Mouse (Mus musculus): ENCODE measurements around the gene Lrp6. TPM values are rescaled to one million over a fixed set of nuclear protein-coding genes. Genes with fewer than 3 reads are reported as not detected.
A peak's percentile ranks its signal among the peaks of the same experiment; 100 is the strongest.

Gene Lrp6
- 10 to 100 TPM; 41.2 to 44.0 TPM for total RNA-seq (2021)

DNA sequence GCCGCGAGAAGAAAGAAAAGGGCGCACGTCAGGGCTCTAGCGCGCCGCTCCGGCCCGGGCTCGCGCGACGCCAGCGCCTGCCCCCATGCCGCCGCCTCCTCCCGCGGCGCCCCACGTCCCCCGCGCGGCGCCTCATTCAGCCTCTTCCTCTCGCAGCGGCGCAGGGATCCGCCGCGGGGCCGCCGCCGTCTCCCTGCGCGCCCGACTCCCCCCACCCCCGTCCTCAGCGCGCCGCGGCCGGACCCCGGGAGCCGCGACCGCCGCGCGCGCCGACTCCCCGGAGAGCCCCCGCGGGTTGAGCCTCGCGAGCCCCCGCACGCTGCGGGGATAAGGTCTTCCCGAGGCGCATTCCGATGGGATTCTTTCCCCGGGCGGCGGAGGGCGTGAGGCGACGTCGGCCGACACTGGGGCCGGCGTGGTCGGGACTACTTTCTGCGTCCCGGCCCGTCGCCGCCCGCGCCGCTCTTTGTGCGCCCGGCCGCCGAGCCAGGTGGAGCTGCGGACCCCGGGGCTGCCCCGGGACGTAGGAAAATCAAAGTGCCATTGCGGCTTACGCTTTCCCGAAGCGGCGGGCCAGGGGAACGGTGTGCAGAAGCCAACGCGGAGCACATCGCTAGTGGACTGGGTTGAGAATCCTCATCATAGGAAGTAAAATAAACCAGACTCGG lies at the start of gene Lrp6:
TSS of gene Lrp6 (minus strand) at position 148 of the 668 bp plus-strand sequence.
- intact Hi-C loops (cut with DNase I), result loop anchor here (2.0 kb wide), 1 partner anchor 72 kb away; no protein-coding TSS in a partner anchor
- DNase-seq (ENCODE audit: extremely low spot score in 1 of 2, low spot score in 2 of 2), result peak; percentile 60 to 93

DNA sequence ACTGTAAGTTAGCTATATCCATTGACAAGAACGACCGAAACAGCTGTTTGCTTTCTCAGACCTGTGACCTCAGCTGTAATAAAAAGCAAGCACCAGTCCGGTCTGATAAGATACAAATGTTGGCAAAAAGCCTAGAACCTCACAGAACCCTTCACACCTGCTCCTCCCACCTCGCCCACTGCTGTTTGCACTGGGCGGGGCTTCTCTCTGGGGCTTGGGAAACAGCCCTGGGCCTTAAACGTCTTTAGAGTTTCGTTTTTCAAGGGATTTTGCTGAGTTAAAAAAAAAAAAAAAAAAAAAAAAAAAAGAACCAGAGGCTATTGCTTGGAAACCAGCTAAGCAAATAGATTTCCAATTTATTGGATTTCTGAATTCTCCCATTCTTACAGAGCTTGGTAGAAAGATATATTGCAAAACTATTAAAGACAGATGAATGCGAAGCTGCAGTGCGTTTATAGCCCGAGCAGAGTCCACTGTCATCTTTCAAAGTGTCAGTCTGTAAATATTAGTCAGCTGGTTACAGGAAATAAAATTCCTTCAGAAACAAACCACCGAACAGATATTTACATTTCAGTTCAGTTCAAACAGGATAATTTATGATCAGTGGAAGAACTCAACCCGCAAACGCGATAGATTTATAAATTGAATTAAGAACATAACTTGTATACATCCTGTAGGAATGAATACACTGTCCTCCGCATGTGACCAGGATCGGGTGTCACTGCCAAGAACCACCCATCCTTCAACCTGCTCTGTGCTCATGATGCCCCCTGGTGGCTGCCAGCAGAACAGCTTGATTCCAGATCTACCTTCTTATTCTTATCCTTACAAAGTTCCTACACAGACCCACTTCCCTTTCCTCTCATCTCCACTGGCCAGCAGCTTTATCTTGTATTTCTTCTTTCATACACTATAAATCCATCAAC lies 48.2 kb upstream of the Lrp6 start:
- intact Hi-C loops (cut with DNase I), result loop anchor here (1.0 to 10.0 kb wide), 2 partner anchors 190 to 650 kb away; no protein-coding TSS in a partner anchor
- DNase-seq (ENCODE audit: extremely low spot score in 1 of 2, low spot score in 2 of 2), result peak; percentile 84 to 88

DNA sequence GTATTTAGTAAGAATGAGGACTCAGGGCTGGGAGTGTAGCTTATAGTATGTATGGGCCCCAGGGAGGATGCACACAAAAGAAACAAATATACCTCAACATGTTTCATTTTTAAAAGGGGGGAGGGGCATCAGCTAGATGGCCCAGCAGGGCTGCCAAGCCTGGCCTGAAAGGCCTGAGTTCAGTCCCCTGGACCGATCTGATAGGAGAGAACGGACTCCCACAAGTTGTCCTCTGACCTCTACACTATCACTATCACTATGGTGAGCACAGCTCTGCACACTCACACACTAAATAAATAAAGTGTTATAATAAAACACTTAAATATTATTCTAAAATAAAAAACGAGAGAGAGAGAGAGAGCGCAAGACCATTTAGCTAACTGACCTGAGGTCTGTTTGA lies 47.6 kb upstream of the Lrp6 start:
- DNase-seq (ENCODE audit: extremely low spot score in 1 of 2, low spot score in 2 of 2), result no peak
- intact Hi-C loops (cut with DNase I), result loop anchor here (10.0 kb wide), 1 partner anchor 650 kb away; no protein-coding TSS in a partner anchor

DNA sequence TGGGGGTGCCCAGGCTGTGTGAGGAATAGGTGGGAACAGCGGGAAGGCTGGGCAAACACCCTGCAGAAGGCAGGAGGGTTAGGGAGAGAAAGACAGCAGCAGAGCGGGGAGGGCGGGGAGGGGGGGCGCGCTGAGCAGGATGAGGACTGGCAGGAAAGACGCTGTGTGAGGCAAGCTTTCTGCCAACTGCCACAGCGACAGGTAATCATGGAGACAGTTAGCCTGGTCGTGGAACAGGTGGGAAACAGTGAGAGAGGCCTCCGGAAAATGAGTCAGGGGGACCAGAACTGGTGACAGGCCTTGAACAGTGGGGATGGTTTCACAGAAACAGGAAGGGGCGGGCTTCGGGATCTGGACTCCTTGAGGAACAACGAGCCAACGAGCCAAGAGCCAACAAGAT lies 45.1 kb upstream of the Lrp6 start:
- intact Hi-C loops (cut with DNase I), result loop anchor here (10.0 kb wide), 1 partner anchor 647 kb away; no protein-coding TSS in a partner anchor
- no peak for DNase-seq (ENCODE audit: extremely low spot score in 1 of 2, low spot score in 2 of 2)

DNA sequence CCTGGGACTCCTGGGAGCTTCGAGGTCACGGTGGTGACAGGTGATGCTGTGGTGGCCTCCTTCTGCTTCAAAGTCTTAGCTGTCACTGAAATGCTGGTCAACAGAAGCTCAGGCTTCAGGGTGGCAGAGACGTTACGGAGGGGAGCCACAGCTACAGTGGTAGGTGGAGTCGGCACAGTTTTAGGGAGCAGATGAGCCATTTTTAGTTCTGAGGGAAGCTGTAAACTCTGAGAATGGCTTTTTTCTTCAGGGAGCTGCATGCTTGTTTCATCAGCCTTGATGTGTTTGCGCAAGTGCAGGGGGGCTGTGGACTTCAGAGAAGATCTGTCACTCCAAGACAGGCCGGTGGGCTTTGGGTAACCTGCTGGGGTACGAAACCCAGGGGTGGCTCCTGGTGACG lies 43.6 kb upstream of the Lrp6 start:
- DNase-seq (ENCODE audit: extremely low spot score in 1 of 2, low spot score in 2 of 2), result no peak
- intact Hi-C loops (cut with DNase I), result loop anchor here (10.0 kb wide), 1 partner anchor 646 kb away; no protein-coding TSS in a partner anchor

DNA sequence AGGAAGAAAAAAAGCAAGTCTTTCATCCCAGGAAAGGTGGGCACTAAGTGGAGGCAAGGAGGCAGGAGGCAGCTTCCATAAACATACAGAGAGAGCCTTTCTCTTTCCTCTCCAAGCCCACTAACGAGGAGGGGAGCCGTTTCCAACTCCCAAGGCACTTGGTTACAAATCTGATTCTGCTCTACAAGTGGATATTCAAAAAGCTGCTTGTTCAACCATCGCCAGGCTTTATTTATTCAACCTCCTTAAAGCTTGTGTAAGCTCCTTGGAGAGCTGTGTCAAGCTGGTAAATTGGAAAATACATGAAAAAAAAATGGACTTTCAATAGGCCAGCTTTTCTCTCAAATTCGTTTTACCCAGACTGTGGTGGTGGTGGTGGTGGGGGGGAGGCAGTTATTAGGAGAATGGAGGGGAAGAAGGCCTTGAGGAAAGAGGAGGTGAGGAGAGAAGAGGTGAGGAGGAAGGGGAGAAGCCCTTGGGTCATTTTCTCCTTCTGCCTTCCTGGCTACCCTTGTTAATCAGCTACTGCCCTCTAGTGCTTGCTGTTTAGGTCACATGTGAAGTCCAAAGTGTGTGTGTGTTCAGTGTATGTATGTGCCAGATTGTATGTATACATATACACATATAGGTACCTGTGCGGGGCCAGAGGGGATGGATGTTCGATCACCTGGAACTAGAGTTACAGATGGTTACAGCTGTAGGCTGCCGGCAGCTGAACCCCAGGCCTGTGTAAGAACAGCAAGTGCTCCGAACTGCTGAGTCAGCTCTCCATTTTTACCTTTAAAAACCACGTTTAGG lies 40.4 kb upstream of the Lrp6 start:
- no peak for DNase-seq (ENCODE audit: extremely low spot score in 1 of 2, low spot score in 2 of 2)
- intact Hi-C loops (cut with DNase I), result no loop called here

DNA sequence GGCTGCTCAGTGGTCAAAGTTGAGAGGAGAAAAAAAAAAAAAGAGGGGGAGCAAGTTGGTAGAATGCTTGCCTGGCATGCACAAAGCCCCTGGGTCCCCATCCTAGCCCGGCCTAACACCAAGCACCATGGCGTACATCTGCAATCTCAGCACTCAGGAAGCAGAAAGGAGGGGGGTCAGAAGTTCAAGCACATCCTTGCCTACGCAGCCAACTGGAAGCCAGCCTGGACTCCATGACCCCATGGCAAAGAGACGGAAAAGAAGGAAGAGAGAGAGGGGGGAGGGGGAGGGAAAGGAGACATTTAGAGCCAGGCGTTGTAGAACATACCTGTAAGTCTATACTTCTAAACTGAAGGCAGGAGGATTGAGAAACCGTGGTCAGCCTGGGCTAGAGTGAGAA lies 39.8 kb upstream of the Lrp6 start:
- intact Hi-C loops (cut with DNase I), result no loop called here
- DNase-seq (ENCODE audit: extremely low spot score in 1 of 2, low spot score in 2 of 2), result no peak

DNA sequence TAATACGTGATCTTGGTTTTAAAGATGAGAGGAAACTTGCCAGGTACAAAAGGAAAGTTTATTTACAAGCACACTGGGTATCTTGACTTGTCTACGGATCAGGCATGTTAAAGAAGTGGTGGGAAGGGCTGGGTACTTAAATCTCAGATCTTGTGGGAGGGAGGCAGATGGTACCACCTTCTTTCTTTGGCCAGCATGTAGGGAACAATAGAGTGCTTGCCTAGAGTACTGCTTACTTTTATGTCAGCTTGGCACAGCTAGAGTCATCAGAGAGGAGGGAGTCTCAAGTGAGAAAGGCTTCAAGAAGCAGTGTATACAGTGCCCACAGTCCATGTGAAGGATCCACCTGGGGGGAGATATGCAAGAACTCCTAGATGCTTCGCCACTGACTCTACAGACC lies 38.4 kb upstream of the Lrp6 start:
- DNase-seq (ENCODE audit: extremely low spot score in 1 of 2, low spot score in 2 of 2), result no peak
- intact Hi-C loops (cut with DNase I), result no loop called here

DNA sequence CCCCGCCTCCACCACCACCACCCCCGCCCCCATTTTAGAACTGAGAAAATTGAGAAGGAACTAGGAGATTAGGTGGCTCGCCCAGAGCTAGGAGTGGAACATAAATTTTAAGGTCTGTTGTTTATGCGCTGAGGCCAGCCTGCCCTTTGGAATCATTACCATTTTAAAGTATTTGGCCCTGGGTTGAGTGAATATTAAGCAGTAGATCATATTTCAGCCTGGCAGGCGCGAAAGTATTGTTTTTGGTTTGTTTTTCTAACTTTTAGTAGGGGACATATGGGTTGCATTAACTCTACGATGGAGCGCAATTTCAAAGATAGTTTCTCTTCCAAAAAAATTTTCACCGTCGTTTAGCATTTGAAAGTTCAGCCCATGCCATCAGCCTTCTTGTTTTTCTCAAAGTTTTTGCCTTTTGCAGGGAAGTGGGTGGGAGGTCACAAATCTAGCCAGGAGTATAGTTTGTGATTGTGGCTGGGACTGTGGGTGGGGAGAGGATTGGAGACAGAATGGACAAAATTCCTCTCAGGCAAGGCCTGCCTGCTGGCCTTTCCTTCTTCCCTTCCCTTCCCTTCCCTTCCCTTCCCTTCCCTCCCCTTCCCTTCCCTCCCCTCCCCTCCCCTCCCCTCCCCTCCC lies 35.7 kb upstream of the Lrp6 start:
- no peak for DNase-seq (ENCODE audit: extremely low spot score in 1 of 2, low spot score in 2 of 2)
- intact Hi-C loops (cut with DNase I), result no loop called here

DNA sequence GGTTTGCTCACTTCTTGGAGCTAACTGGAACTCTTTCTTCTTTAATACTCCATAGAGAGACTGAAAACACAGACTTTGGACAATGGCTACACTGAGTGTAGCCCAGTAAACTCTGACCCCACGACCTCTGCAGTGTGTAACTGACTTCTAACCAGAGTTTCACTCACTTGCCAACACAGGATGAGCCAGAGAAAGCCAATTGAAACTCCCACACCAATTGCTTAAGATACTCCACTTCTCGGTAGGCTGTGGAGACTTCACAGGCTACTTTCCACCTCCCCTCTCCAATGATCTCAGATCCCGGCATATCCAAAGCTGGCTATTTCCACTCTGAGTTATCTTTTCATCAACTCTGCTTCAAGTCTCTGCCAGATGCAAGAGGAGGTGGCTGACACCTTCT lies 35.0 kb upstream of the Lrp6 start:
- intact Hi-C loops (cut with DNase I), result no loop called here
- DNase-seq (ENCODE audit: extremely low spot score in 1 of 2, low spot score in 2 of 2), result no peak

DNA sequence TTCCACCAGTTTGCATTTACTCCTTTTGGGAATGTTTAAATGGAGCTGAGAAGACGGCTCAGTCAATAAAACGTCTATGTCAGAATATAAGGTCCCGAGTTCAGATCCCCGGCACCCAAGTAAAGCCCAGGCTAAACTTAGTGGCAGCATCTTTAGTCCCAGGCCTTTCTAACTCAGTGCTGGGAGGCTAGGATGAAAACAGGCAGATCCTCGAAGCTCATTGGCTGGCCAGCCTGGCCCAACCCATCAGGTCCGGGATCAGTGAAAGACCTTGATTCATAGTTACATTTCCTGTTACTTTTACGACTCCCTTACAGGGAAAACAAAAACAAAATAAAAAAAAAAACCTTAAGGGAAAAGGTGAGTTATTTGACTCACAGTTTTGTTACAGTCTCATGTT lies 34.4 kb upstream of the Lrp6 start:
- intact Hi-C loops (cut with DNase I), result no loop called here
- no peak for DNase-seq (ENCODE audit: extremely low spot score in 1 of 2, low spot score in 2 of 2)

DNA sequence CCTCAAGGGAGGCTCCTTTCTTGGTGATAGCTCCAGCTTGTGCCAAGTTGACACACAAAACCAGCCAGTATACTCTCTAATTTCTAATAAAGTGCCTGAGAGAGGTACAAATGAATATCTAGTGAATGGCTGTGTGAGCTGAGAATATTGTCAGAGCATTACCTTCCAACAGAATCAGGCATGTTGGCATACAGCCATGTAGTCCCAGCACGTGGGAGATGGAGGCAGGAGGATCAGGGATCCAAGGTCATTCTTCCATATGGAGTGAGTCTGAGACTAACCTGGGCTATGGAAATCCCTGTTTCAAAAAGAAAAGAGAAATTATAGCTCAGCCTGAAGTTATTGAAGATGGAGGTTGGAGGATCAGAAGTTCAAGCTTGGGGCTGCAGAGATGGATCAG lies 32.5 kb upstream of the Lrp6 start:
- DNase-seq (ENCODE audit: extremely low spot score in 1 of 2, low spot score in 2 of 2), result no peak
- intact Hi-C loops (cut with DNase I), result no loop called here

DNA sequence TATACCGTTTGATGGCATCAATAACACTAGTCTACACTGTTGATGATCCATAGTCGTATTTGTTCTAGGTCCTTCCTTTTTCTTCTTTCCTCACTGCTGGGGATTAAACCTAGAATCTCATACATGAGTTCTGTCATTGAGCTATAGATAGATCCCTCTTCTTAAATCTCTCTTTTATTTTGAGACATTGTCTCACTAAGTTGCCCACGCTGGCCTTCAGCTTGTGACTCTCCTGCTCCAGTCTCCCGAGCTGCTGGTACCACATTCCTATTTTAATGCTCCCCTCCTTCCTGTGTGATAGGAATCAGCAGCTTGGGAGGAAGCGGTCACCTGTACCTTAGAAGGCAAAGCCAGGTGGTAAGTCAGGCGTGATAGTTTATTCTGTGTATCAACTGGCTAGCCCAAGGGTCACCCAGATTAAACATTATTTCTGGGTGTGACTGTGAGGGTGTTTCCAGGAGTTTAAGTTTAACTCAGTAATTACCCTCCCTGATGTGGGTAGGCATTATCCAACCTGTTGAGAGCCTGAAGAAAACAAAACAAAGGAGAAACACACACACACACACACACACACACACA lies 31.0 kb upstream of the Lrp6 start:
- intact Hi-C loops (cut with DNase I), result no loop called here
- no peak for DNase-seq (ENCODE audit: extremely low spot score in 1 of 2, low spot score in 2 of 2)

DNA sequence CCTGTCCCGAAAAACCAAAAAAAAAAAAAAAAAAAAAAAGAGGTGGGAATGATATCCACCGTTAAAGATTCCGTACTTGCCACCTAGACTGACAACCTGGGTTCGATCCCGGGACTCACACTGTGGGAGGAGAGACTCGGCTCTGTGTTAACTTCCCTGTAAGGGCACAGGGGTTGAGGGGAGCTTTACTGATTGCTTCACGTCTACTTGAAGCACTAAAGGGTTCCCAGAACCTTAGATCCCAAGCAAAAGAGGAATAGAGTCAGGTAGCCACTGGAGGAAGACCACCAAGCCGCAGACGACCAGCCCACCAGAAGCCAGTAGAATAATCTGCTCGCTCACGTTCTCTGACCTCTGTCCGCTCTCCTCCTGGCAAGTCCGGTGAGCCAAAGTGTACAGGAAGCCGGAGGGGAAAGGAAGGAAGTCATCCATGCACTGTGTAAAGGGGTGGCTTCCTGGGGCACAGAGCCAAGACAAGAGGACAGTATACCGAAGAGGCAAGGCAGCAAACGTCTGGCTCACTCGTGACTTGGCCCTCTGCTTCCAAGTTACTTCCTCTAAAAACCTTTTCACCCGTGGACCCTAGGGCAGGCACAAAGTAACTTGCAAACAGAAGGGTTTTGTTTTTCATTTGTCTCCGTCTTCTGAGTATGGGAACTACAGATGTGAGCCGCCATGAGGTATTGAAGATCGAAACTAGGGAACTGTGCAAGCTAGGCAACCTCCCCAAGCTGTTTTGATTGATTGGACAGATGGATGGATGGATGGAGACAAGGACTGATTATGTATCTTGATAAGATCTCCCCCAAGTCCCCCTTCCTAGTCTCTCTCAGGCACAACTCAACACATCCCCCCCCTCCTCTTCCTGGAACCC lies 28.0 kb upstream of the Lrp6 start:
- intact Hi-C loops (cut with DNase I), result no loop called here
- DNase-seq (ENCODE audit: extremely low spot score in 1 of 2, low spot score in 2 of 2), result peak in 1 of 2 experiments; percentile 64

DNA sequence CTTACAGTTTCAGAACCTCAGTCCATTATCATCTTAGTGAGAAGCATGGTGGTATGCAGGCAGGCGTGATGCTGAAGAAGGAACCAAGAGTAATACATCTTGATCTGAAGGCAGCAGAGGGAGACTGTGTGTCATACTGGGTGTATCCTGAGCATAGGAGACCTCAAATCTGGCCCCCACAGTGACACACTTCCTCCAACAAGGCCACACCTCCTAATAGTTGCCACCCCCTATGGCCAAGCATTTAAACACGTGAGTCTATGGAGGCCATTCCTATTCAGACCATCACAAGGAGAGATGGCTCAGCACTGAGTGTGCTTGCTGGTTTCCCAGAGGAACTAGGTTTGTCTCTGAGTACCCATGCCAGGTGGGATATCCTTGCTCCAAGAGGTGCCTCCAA lies 24.8 kb upstream of the Lrp6 start:
- intact Hi-C loops (cut with DNase I), result no loop called here
- no peak for DNase-seq (ENCODE audit: extremely low spot score in 1 of 2, low spot score in 2 of 2)

DNA sequence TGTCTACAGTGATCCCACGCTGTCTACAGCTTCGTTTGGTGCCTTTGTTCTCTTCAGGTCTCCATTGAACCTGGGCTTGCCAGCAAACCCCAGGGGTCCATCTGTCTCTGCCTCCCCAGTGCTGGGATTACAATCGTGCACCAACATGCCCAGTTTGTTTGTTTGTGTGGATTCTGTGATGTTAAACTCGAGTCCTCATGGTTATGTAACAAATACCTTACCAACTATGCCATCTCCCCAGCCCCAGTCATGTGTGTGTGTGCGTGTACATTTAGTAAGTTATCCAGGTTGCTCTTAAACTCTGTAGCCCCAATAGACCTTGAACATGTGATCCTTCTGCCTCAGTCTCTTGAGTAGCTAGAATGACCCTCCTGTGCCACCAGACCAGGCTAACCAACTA lies 19.5 kb upstream of the Lrp6 start:
- DNase-seq (ENCODE audit: extremely low spot score in 1 of 2, low spot score in 2 of 2), result no peak
- intact Hi-C loops (cut with DNase I), result no loop called here

DNA sequence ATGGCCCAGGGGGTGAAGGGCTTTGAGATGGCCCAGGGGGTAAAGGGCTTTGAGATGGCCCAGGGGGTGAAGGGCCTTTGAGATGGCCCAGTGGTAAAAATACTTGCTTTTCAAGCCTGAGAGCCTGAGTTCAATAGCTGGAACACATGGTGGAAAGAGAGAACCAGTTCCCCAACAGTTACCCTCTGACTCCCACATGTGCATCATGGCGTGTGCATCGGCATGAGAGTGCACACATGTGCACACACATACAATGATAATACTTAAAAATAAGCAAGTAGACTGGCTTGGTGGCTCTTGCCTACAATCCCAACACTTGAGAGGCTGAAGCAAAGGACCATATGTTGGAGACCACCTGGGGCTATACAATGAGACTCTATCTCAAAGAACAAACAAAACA lies 17.9 kb upstream of the Lrp6 start:
- no peak for DNase-seq (ENCODE audit: extremely low spot score in 1 of 2, low spot score in 2 of 2)
- intact Hi-C loops (cut with DNase I), result no loop called here

DNA sequence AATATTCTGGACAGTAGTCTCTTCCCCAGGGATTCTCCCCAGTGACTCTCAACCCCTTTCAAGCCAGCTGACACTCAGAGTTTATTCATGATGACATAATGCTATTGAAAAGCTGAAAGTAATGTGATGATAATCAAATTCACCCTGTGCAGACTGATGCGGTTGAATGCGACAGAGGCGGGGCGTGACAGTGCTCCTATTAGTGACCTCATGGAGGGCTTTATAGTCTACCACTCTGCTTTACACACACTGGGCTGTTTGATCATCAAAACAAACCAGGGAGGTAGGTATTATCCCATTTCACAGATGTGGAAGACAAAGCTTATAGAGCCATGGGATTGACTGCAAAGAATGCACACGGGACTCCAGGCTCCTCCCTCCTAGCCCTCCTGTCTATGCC lies 15.3 kb upstream of the Lrp6 start:
- DNase-seq (ENCODE audit: extremely low spot score in 1 of 2, low spot score in 2 of 2), result no peak
- intact Hi-C loops (cut with DNase I), result no loop called here
